In the genomic region with DNA sequence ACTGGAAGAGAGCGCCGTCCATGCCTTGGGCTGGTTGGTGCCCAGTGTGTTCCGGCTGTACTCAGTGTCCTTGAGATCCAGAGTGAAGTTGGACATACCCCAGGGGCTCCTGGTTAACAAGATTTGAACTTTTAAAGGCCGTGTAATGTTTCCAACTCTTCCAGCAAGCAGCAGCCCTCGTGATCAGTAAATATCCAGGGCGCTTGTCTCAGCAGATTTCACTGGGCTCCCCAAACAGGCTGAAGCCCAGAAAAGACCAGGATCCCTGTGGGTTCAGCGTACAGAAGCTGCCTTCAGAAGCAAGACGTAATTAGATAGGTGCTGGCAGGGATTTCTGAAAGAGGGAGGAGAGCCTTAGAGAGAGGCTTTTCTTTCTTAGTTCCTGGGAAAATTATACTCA, we compare ENCODE assay signal across 12 mouse cellular contexts. TPM values are rescaled to one million over a fixed set of nuclear protein-coding genes. Genes with fewer than 3 reads are reported as not detected.
DNase-seq lines count a peak whose midpoint lies in the region; ATAC-seq lines count a peak whose summit lies in the region.
"Had no signal": no experiment of that assay in that cellular context is flagged by ENCODE, and none has a peak within 500 bp of the region (broad histone marks: within the 10 kb centered on the region; RNA-seq: fewer than 3 reads in every experiment).

No protein-coding gene starts in this region.

- ATAC-seq in granulocyte monocyte progenitor cell, adult 5-6 weeks (replicated peaks; ENCODE audit: poor library complexity, severe bottlenecking) = no peak
- ATAC-seq: intestine, embryonic 16.5 days had no signal

- DNase-seq in adrenal gland, adult 2 months = peak; percentile 44
- DNase-seq in adrenal gland, postnatal 4 days (ENCODE audit: low spot score in 2 of 2) = no peak
- DNase-seq in kidney, adult 11 months = peak; percentile 51
- DNase-seq in kidney, postnatal 10 days = no peak
- peak; percentile 40 for DNase-seq in right cerebral cortex, adult 18-20 months
- DNase-seq in right cerebral cortex, postnatal 4 days = no peak
- DNase-seq in cerebellum, adult 11-12 months = no peak
- DNase-seq: cerebellum, adult 18-20 months; liver, embryonic 13.5 days had no signal

RNA-seq across cellular contexts. Expression of gene Vstm2l, which starts 39.3 kb away (rescaled TPM):
- total RNA-seq in adrenal gland, adult 2 months (2021) = 1 to 10 TPM; 1.6 to 2.0 TPM
- 6.4 and 9.0 TPM in 2 replicates for polyA plus RNA-seq in adrenal gland, adult 2 months (2012; rRNA removed)
- 10 to 100 TPM; 17.6 to 24.9 TPM for total RNA-seq in adrenal gland, postnatal 4 days (2021)
- not detected in 2 replicates for total RNA-seq in granulocyte monocyte progenitor cell, adult 5-6 weeks (2014; fragmentation: Nextera tagmentation)
- not detected in 2 replicates for total RNA-seq in granulocyte monocyte progenitor cell, adult 5-6 weeks (2017)
- polyA plus RNA-seq: heart, embryonic 16.5 days; liver, embryonic 13.5 days had no signal

Comparison
In these comparisons a context has a peak if more than half of its experiments do, and no peak if none do; other contexts are left out.
1. DNase-seq: peak in adrenal gland, adult 2 months (single experiment), kidney, adult 11 months (single experiment) and right cerebral cortex, adult 18-20 months (single experiment); none in adrenal gland, postnatal 4 days (0 of 2), kidney, postnatal 10 days (single experiment), right cerebral cortex, postnatal 4 days (single experiment) and cerebellum, adult 11-12 months (single experiment).
2. RNA of gene Vstm2l, which starts 39.3 kb away (total RNA-seq): 17.6 to 24.9 TPM in adrenal gland, postnatal 4 days; 1.6 to 2.0 TPM in adrenal gland, adult 2 months and not detected in granulocyte monocyte progenitor cell, adult 5-6 weeks; every median in the first group is over 4 times any median in the second.